Mouse (Mus musculus): ENCODE results near the gene Fam120c.

- TF ChIP-seq TCF12 (IDR thresholded peaks at IDR 0.05; ENCODE audit: insufficient read depth, poor library complexity, severe bottlenecking) (no peak), POLR2A (IDR thresholded peaks at IDR 0.05; ENCODE audit: insufficient read length, low read depth) (peak; percentile 87), USF1 (IDR thresholded peaks at IDR 0.05; ENCODE audit: low read depth) (no peak), POLR2AphosphoS2 (IDR thresholded peaks at IDR 0.05; ENCODE audit: insufficient read length, low read depth) (peak; percentile 68), CEBPB (IDR thresholded peaks at IDR 0.05; ENCODE audit: insufficient read depth, poor library complexity, severe bottlenecking) (no peak)
These were observed 176.7 kb downstream of the Fam120c start, which contains the start of gene Phf8 for GRCm38 (mm10) chrX:151520458-151521322.
